Mouse (Mus musculus) kidney, adult 2 months (tissue): Measurements from ENCODE around the gene Kcnc3.

Experiments used
- CTCF ChIP-seq: fragments of 200-500 bp; conservative IDR thresholded peaks from 2 replicates; pipeline ENCODE4 v1.5.1; 2011; ENCODE audit warnings: low read depth, mild to moderate bottlenecking, control low read depth, low read length, moderate library complexity, mixed read lengths; ENCODE audit not compliant: insufficient read depth, insufficient read length
- POLR2A ChIP-seq: fragments of 200-500 bp; IDR thresholded peaks from one replicate; pipeline ENCODE4 v1.6.1; 2011; ENCODE audit warnings: low read depth, low read length, control low read depth

- TF ChIP-seq CTCF, result no peak
- TF ChIP-seq POLR2A, result no peak
Measured at GRCm38 (mm10) chr7:44585606-44586005, 4.9 kb upstream of the Kcnc3 start.
